Mouse (Mus musculus) 3T3-L1 (cell line): ENCODE data around the gene Zcchc13.
"Not testable (repeated sequence)": the region's sequence is repeated elsewhere in the genome, so short reads cannot be mapped to it uniquely, and the experiment has no call there.

Experiments used
- DNase-seq: peaks from one replicate; pipeline ENCODE4 v3.0.0-alpha.2; 2015; ENCODE audit warnings: low read depth, low spot score

The Zcchc13 gene

DNA sequence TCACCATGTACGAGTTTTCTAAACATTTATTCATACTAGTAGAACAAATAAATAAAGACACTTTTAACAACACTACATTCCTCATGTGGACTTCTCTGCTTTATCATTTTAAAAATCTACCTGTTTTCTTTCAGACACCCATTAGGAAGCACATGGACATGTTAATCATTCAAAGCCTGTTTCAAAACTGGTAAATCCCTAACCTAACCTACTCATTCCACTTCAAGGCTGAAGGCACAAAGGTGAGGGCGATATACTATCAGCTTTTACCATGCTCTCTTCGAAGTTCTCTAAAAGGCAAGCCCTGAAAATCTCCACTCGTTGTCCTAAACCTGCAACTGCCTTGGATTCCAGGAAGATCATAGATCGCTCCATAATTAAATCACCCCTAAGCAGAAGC is 8.2 kb downstream of the Zcchc13 start:
- no peak for DNase-seq

DNA sequence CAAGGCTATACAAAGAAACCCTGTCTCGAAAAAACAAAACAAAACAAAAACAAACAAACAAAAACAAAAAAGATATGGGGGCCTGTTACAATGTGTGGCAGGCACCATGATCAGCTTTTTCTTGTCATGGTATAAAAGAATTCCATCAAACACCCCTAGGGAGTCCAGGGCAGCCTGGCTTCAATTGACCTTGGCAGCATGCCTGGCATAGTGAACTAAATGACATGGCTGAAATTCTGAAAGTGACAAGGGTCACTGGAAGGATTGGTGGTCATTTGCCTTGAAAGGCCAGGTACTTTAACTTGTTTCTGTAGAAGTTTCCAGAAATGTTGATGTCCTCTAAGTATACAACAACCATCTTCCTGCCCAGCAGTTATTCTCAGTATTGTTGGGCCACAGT is 13.9 kb downstream of the Zcchc13 start:
- DNase-seq, result no peak

DNA sequence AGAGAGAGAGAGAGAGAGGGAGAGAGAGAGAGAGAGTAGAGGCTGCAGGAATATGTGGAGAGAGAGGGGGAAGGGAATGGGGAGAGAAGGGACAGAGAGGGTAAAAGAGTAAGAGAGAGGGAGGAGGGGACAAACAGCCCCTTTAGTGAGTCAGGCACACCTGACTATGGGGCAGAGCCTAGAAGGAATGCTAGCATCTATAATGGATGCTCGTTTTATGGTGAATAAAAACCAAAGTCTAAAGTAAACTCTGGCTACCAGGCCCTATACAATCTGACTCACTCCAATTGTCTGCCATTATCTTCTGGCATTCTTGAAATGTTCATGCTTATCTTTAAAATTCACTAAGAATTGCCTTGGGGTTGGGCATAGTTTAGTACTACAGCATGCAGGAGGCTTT is 21.7 kb downstream of the Zcchc13 start:
- DNase-seq, result no peak

DNA sequence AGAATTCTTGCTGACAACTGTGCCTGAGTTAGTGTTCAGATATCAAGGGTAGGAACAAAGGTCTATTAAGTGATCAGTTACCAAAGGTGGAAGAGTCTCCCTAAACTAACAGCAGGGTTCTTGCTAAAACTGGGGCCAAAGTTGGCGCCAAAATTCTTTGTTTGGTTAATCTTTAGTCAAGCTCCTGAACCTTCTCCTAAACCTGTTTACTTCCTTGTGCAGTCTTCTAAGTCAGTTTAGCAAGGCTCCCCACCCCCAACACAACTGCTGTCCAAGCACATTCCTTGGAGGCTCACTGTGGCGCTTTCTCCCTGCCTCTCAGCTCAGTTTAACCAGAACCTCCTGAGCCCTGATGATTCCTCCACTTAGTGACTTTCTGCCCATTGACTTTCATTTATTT is 22.6 kb downstream of the Zcchc13 start:
- peak; percentile 62 for DNase-seq

DNA sequence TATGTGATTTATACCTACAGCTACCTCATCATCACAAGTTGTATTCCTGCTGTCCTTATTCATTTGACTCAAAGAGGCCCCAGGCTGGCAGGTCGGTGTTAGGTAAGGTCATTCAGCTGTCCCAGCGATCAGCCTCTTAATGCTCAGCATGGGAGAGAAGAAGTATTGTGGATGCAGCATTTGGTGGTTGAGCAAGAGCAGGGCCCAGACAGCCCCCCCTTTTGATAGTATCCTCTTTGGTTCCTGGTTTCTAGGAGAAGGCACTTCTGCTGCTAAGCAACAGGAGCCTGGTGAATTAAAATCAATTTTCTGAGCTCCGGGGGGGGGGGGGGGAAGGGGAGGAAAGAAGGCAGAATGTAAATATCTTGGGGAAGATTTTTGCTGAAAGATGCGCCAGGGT is 28.6 kb downstream of the Zcchc13 start:
- no peak for DNase-seq

DNA sequence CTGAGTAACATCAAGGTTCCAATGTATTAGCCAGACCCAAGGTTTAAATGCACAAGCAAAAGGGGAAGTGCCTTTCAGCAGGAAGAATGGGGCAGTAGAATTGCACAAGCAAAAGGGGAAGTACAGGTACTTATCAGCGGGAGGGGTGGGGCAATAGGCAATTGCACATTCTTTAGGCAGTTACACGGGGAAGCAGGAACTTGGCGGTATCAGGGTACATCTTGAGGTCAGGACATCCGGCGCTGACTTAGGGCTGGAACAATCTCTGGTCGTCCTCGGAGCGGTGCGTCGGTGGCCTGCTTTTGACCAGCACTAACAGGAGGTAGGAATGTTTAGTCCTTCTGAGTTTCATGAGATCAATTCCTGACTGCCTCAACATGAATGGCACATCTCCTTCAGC is 34.1 kb downstream of the Zcchc13 start:
- not testable (repeated sequence) for DNase-seq

DNA sequence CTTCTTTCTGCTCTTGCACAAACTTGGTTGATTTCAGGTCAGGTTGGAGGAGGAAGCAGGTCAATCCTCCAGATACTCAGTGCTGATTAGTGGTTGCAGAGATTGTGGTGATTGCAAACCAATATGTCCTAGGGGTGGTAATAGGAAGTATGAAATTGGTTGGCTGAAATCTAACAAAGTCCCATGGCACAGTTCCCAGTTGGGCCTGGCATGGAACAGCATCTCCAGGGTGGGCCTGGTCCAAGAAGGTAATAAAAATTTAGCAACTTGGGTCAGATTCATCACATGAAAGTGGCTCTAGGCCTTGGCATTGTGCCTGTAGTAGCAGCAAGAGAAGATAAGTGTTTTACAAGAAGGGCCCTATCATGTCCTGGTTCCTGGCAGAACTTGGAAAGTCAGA is 39.9 kb downstream of the Zcchc13 start:
- no peak for DNase-seq

DNA sequence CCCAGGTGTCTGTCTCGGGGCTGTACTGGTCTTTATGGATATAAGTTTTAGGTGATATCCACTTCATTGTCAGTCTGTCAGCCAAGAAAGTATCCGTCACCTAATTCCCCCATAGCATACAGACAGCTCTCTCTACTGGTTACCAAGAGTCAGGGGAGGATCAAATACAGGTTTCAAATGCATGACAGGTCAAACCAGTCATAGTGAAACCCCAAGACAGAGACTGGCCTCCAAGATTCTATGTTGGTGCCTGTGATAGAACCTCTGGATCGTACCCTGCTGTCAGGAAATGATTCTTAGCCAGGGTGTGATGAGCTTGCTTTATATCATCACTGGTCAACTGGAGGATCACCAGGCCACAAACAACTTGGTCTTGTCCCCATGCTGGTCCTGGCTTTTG is 43.4 kb downstream of the Zcchc13 start:
- DNase-seq, result no peak

DNA sequence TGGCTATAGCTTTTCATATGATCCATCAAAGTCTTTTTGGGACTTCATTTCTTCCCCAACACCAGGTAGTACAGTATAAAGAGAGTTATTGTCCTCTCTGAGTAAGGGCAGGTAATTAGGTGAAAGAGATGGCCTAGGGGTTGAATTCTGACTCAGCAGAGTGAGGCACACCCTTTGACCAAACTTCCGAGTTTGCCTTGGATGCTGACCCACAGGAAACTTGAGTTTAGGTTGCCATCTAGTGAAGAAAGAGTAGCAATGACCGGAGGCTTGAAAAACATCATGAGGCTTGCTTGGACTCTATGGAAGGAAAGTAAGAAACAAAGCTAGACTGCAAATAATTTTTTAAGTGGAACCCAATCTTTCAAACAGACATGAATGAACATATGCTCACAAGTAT is 44.3 kb downstream of the Zcchc13 start:
- DNase-seq, result peak; percentile 66
